Mouse (Mus musculus): Measurements from ENCODE around the gene Acly. TPM values are rescaled to one million over a fixed set of nuclear protein-coding genes. Genes with fewer than 3 reads are reported as not detected.

The Acly gene
- total RNA-seq, 2 experiments from 2014 or later = 54.1 to 57.9 TPM

GRCm38 (mm10) chr11:100513716-100514115, 14.1 kb downstream of the Acly start:
- no peak for DNase-seq (ENCODE audit: low spot score in 2 of 2)

GRCm38 (mm10) chr11:100512384-100512783, 15.4 kb downstream of the Acly start:
- peak in 1 of 2 experiments; percentile 34 for DNase-seq (ENCODE audit: low spot score in 2 of 2)

GRCm38 (mm10) chr11:100510556-100510955, 17.2 kb downstream of the Acly start:
- no peak for DNase-seq (ENCODE audit: low spot score in 2 of 2)

- DNase-seq (ENCODE audit: low spot score in 2 of 2) = no peak
Measured at GRCm38 (mm10) chr11:100505997-100506396, 21.8 kb downstream of the Acly start.

GRCm38 (mm10) chr11:100504990-100505660, 22.7 kb downstream of the Acly start:
- no peak for DNase-seq (ENCODE audit: low spot score in 2 of 2)

GRCm38 (mm10) chr11:100501321-100501720, 26.5 kb downstream of the Acly start:
- no peak for DNase-seq (ENCODE audit: low spot score in 2 of 2)

GRCm38 (mm10) chr11:100500651-100501050, 27.1 kb downstream of the Acly start:
- no peak for DNase-seq (ENCODE audit: low spot score in 2 of 2)

- DNase-seq (ENCODE audit: low spot score in 2 of 2) = no peak
Measured at GRCm38 (mm10) chr11:100500241-100500640, 27.6 kb downstream of the Acly start.

GRCm38 (mm10) chr11:100493771-100494170, 34.0 kb downstream of the Acly start:
- DNase-seq (ENCODE audit: low spot score in 2 of 2) = no peak

GRCm38 (mm10) chr11:100490951-100491350, 36.8 kb downstream of the Acly start:
- no peak for DNase-seq (ENCODE audit: low spot score in 2 of 2)

GRCm38 (mm10) chr11:100485801-100486538, 41.8 kb downstream of the Acly start:
- no peak for DNase-seq (ENCODE audit: low spot score in 2 of 2)

- no peak for DNase-seq (ENCODE audit: low spot score in 2 of 2)
Measured at GRCm38 (mm10) chr11:100484461-100484860, 43.3 kb downstream of the Acly start.

- DNase-seq (ENCODE audit: low spot score in 2 of 2) = no peak
Measured at GRCm38 (mm10) chr11:100479152-100479551, 48.6 kb downstream of the Acly start.

- DNase-seq (ENCODE audit: low spot score in 2 of 2) = no peak
Measured at GRCm38 (mm10) chr11:100476281-100476680, 51.5 kb downstream of the Acly start.

- DNase-seq (ENCODE audit: low spot score in 2 of 2) = no peak
Measured at GRCm38 (mm10) chr11:100472935-100473295, 54.9 kb downstream of the Acly start.

- peak; percentile 83 to 87 for DNase-seq (ENCODE audit: low spot score in 2 of 2)
Measured at GRCm38 (mm10) chr11:100472197-100472934, 55.4 kb downstream of the Acly start, which contains the start of gene Klhl11. Klhl11 (minus strand) TSS chr11:100472741.

GRCm38 (mm10) chr11:100471352-100472196, 56.2 kb downstream of the Acly start:
- DNase-seq (ENCODE audit: low spot score in 2 of 2) = no peak

GRCm38 (mm10) chr11:100465833-100466232, 62.0 kb downstream of the Acly start:
- DNase-seq (ENCODE audit: low spot score in 2 of 2) = no peak

GRCm38 (mm10) chr11:100465229-100465792, 62.5 kb downstream of the Acly start:
- no peak for DNase-seq (ENCODE audit: low spot score in 2 of 2)

GRCm38 (mm10) chr11:100462699-100463098, 65.1 kb downstream of the Acly start:
- DNase-seq (ENCODE audit: low spot score in 2 of 2) = no peak

GRCm38 (mm10) chr11:100457711-100458110, 70.1 kb downstream of the Acly start:
- no peak for DNase-seq (ENCODE audit: low spot score in 2 of 2)
